Mouse (Mus musculus) myocyte (in vitro differentiated cells): ENCODE results near the gene Npffr2.

Source experiments
- MAX ChIP-seq: IDR thresholded peaks from one replicate; pipeline ENCODE4 v1.6.1; 2011; ENCODE audit warnings: low read depth, mild to moderate bottlenecking, control low read depth
- MYOG ChIP-seq, 3 experiments: IDR thresholded peaks; one replicate each; pipeline ENCODE4 v1.6.1; 2011; ENCODE audit warnings: control low read depth in 2 of 3, low read depth in 2 of 3, mild to moderate bottlenecking in 2 of 3; ENCODE audit not compliant: insufficient read length in 2 of 3, control insufficient read depth in 1 of 3, insufficient read depth in 1 of 3
- POLR2A ChIP-seq: IDR thresholded peaks from one replicate; pipeline ENCODE4 v1.6.1; 2011; ENCODE audit warnings: low read depth, mild to moderate bottlenecking, control low read depth, moderate library complexity; ENCODE audit not compliant: insufficient read length

DNA sequence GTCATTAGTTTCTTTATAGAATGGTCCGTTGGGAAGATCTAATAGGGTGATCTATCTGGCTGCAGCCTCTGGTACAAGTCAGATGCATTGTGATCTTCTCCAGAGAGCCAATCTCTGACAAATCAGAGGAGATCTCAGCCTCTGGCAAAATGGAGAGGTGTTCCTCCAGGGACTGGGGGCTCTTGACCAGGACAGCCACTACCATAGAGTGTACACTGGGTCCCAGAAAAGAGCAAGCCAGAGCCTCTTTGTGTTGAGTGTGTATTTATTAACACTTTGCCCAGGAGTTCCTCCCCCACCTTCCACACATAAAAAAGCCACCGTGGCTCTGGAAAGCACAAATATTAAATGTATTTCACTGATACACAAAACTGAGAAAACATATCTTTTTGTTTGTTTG, 2.2 kb downstream of the Npffr2 start:
- no peak for TF ChIP-seq MAX
- TF ChIP-seq MYOG (IDR thresholded peaks at IDR 0.05; ENCODE audit: control insufficient read depth in 1 of 3, insufficient read depth in 1 of 3, insufficient read length in 2 of 3, low read depth in 2 of 3), result no peak
- no peak for TF ChIP-seq POLR2A
